ENCODE assay signal across 8 mouse cellular contexts in genomic region chr2:156110627-156111357, GRCm38 (mm10). TPM values are rescaled to one million over a fixed set of nuclear protein-coding genes. Genes with fewer than 3 reads are reported as not detected.
DNase-seq lines count a peak whose midpoint lies in the region; ATAC-seq and TF ChIP-seq lines count a peak whose summit lies in the region.

No protein-coding gene starts in this region.

- WGBS in heart, embryonic 15.5 days = under 1% methylated on average over 16 of the region's 16 CpGs
- WGBS in limb, embryonic 14.5 days = under 1% methylated on average over 16 of the region's 16 CpGs
- WGBS in neural tube, embryonic 12.5 days = 1% methylated on average over 16 of the region's 16 CpGs

- H3K9ac ChIP-seq in heart, embryonic 15.5 days = peak overlapping the region; percentile 95
- H3K9ac ChIP-seq in limb, embryonic 14.5 days (ENCODE audit: low read depth, low read length, severe bottlenecking) = peak overlapping the region; percentile 98
- peak overlapping the region; percentile 97 for H3K9ac ChIP-seq in neural tube, embryonic 12.5 days

- no peaks in the 10 kb centered on the region for H3K27me3 ChIP-seq in heart, embryonic 15.5 days
- H3K27me3 ChIP-seq in limb, embryonic 14.5 days (ENCODE audit: control insufficient read depth, insufficient read depth, low read length) = no peaks in the 10 kb centered on the region
- no peaks in the 10 kb centered on the region for H3K27me3 ChIP-seq in neural tube, embryonic 12.5 days (replicated peaks)

- H3K27ac ChIP-seq in heart, embryonic 15.5 days = peak overlapping the region; percentile 93
- peak overlapping the region; percentile 92 for H3K27ac ChIP-seq in limb, embryonic 14.5 days (replicated peaks; ENCODE audit: low read depth, low read length)
- no peak overlapping the region for H3K27ac ChIP-seq in neural tube, embryonic 12.5 days

- intact Hi-C loops in gastrocnemius, postnatal 36 days (cut with DNase I) = no loop called here

- peak; percentile 59; the same call in 1 of the 2 replicates for ATAC-seq in frontal cortex, adult (ENCODE audit: low TSS enrichment)
- peak; percentile 49; the same call in 1 of the 2 replicates for ATAC-seq in heart, embryonic 15.5 days (replicated peaks; ENCODE audit: insufficient number of reproducible peaks, insufficient read depth, low FRiP score, low read depth)
- peak; percentile 45 for ATAC-seq in limb, embryonic 14.5 days (ENCODE audit: low FRiP score, low read depth)
- peak; percentile 53 for ATAC-seq in neural tube, embryonic 12.5 days (ENCODE audit: low FRiP score, low read depth)

- peak overlapping the region; percentile 91 for H3K4me3 ChIP-seq in heart, embryonic 15.5 days
- H3K4me3 ChIP-seq in limb, embryonic 14.5 days (replicated peaks; ENCODE audit: low read length) = peak overlapping the region; percentile 91
- peak overlapping the region; percentile 89 for H3K4me3 ChIP-seq in neural tube, embryonic 12.5 days

- H3K9me3 ChIP-seq in heart, embryonic 15.5 days (replicated peaks) = no peaks in the 10 kb centered on the region
- no peaks in the 10 kb centered on the region for H3K9me3 ChIP-seq in limb, embryonic 14.5 days (ENCODE audit: control insufficient read depth, low read length)
- no peaks in the 10 kb centered on the region for H3K9me3 ChIP-seq in neural tube, embryonic 12.5 days

- DNase-seq in frontal cortex, postnatal 10 days (ENCODE audit: low spot score in 2 of 2) = no peak
- peak; percentile 42 for DNase-seq in CD4-positive helper T cell, adult 2 months (ENCODE audit: low read depth, low spot score)
- DNase-seq in cerebellum, adult 9-11 months = peak; percentile 22
- peak; percentile 52 for DNase-seq in limb, embryonic 14.5 days (ENCODE audit: low spot score)
- DNase-seq in gastrocnemius, postnatal 36 days = no peak

- peak overlapping the region; percentile 78 for H3K4me2 ChIP-seq in heart, embryonic 15.5 days
- H3K4me2 ChIP-seq in limb, embryonic 14.5 days (replicated peaks; ENCODE audit: low read depth, low read length, severe bottlenecking) = peak overlapping the region; percentile 68
- peak overlapping the region; percentile 61 for H3K4me2 ChIP-seq in neural tube, embryonic 12.5 days (replicated peaks)

- H3K36me3 ChIP-seq in heart, embryonic 15.5 days = no peaks in the 10 kb centered on the region
- H3K36me3 ChIP-seq in limb, embryonic 14.5 days (ENCODE audit: control insufficient read depth, insufficient read depth, low read length) = no peaks in the 10 kb centered on the region; the same call in 1 of the 2 replicates
- H3K36me3 ChIP-seq in neural tube, embryonic 12.5 days = 0 out of 2 replicates have a peak, but pooled peaks cover 3% of the 10 kb centered on the region

- TF ChIP-seq POLR2A in limb, embryonic 14.5 days (IDR thresholded peaks at IDR 0.05; ENCODE audit: borderline replicate concordance, extremely low read depth, insufficient read depth, insufficient read length) = no peak

- peaks cover 15% of the 10 kb centered on the region for H3K4me1 ChIP-seq in heart, embryonic 15.5 days (replicated peaks)
- peaks cover 9% of the 10 kb centered on the region for H3K4me1 ChIP-seq in limb, embryonic 14.5 days (ENCODE audit: control insufficient read depth, insufficient read depth, low read length)
- H3K4me1 ChIP-seq in neural tube, embryonic 12.5 days = peaks cover 9% of the 10 kb centered on the region; the same call in 1 of the 2 replicates

RNA-seq across cellular contexts. Expression of gene Cpne1, which starts 1.0 kb away (rescaled TPM):
- 22.7 and 30.1 TPM in 2 replicates for polyA plus RNA-seq in heart, embryonic 15.5 days (2015; fragmentation: Nextera tagmentation; extraction: Ambion mirVana)
- 90.7 and 123 TPM in 2 replicates for polyA plus RNA-seq in limb, embryonic 14.5 days (2012; rRNA removed)
- 37.8 and 42.6 TPM in 2 replicates for polyA plus RNA-seq in limb, embryonic 14.5 days (2014; fragmentation: Nextera tagmentation; extraction: Ambion mirVana)
- 52.9 and 54.8 TPM in 2 replicates for polyA plus RNA-seq in neural tube, embryonic 12.5 days (2016; fragmentation: Nextera tagmentation; extraction: Ambion mirVana)
- total RNA-seq in gastrocnemius, postnatal 36 days (2021) = 1 to 10 TPM; 8.3 to 9.6 TPM

RNA-seq across cellular contexts. Expression of gene Rbm12, which starts 1.0 kb away (rescaled TPM):
- polyA plus RNA-seq in heart, embryonic 15.5 days (2015; fragmentation: Nextera tagmentation; extraction: Ambion mirVana) = 14.0 and 18.1 TPM in 2 replicates
- 28.5 and 35.0 TPM in 2 replicates for polyA plus RNA-seq in limb, embryonic 14.5 days (2012; rRNA removed)
- polyA plus RNA-seq in limb, embryonic 14.5 days (2014; fragmentation: Nextera tagmentation; extraction: Ambion mirVana) = 30.6 and 33.3 TPM in 2 replicates
- polyA plus RNA-seq in neural tube, embryonic 12.5 days (2016; fragmentation: Nextera tagmentation; extraction: Ambion mirVana) = 31.8 and 48.5 TPM in 2 replicates
- total RNA-seq in gastrocnemius, postnatal 36 days (2021) = 1 to 10 TPM; 3.6 to 6.6 TPM

RNA-seq across cellular contexts. Expression of gene Gm28036, which starts 16.1 kb away (rescaled TPM):
- 10.5 and 11.6 TPM in 2 replicates for polyA plus RNA-seq in heart, embryonic 15.5 days (2015; fragmentation: Nextera tagmentation; extraction: Ambion mirVana)
- polyA plus RNA-seq in limb, embryonic 14.5 days (2012; rRNA removed) = 14.4 and 23.3 TPM in 2 replicates
- 10.9 and 12.8 TPM in 2 replicates for polyA plus RNA-seq in limb, embryonic 14.5 days (2014; fragmentation: Nextera tagmentation; extraction: Ambion mirVana)
- polyA plus RNA-seq in neural tube, embryonic 12.5 days (2016; fragmentation: Nextera tagmentation; extraction: Ambion mirVana) = 27.9 and 30.2 TPM in 2 replicates
- total RNA-seq in gastrocnemius, postnatal 36 days (2021) = 1 to 10 TPM; 4.2 to 4.4 TPM

RNA-seq across cellular contexts. Expression of gene Romo1, which starts 33.0 kb away (rescaled TPM):
- polyA plus RNA-seq in heart, embryonic 15.5 days (2015; fragmentation: Nextera tagmentation; extraction: Ambion mirVana) = 324 and 427 TPM in 2 replicates
- 312 and 331 TPM in 2 replicates for polyA plus RNA-seq in limb, embryonic 14.5 days (2012; rRNA removed)
- polyA plus RNA-seq in limb, embryonic 14.5 days (2014; fragmentation: Nextera tagmentation; extraction: Ambion mirVana) = 406 and 435 TPM in 2 replicates
- 445 and 476 TPM in 2 replicates for polyA plus RNA-seq in neural tube, embryonic 12.5 days (2016; fragmentation: Nextera tagmentation; extraction: Ambion mirVana)
- 100 to 1,000 TPM; 196 to 210 TPM for total RNA-seq in gastrocnemius, postnatal 36 days (2021)

RNA-seq across cellular contexts. Expression of gene Nfs1, which starts 33.2 kb away (rescaled TPM):
- polyA plus RNA-seq in heart, embryonic 15.5 days (2015; fragmentation: Nextera tagmentation; extraction: Ambion mirVana) = 58.2 and 63.4 TPM in 2 replicates
- 36.6 and 36.8 TPM in 2 replicates for polyA plus RNA-seq in limb, embryonic 14.5 days (2012; rRNA removed)
- polyA plus RNA-seq in limb, embryonic 14.5 days (2014; fragmentation: Nextera tagmentation; extraction: Ambion mirVana) = 36.6 and 39.0 TPM in 2 replicates
- 34.4 and 34.6 TPM in 2 replicates for polyA plus RNA-seq in neural tube, embryonic 12.5 days (2016; fragmentation: Nextera tagmentation; extraction: Ambion mirVana)
- 10 to 100 TPM; 70.8 to 77.4 TPM for total RNA-seq in gastrocnemius, postnatal 36 days (2021)

Comparison
In these comparisons a context has a peak if more than half of its experiments do, and no peak if none do; other contexts are left out.
1. DNase-seq: peak in CD4-positive helper T cell, adult 2 months (single experiment), cerebellum, adult 9-11 months (single experiment) and limb, embryonic 14.5 days (single experiment); none in frontal cortex, postnatal 10 days (0 of 2) and gastrocnemius, postnatal 36 days (0 of 2).
2. Peak in every context shown above with its lines, with median percentiles within 50 percentile points of each other: ATAC-seq, H3K4me2 ChIP-seq, H3K4me3 ChIP-seq and H3K9ac ChIP-seq.